Mouse (Mus musculus) mouse trophoblast stem cell (cell line): Measurements from ENCODE around the gene 9330182O14Rik.

Experiments
- in situ Hi-C, 2 experiments: fragments of 300-500 bp; cut with MseI, MboI; formaldehyde crosslinking; loops; 2 replicates in 1 of 2; 3 replicates in 1 of 2; pipeline ENCODE4 v1.15.1; 2025

The 9330182O14Rik gene

DNA sequence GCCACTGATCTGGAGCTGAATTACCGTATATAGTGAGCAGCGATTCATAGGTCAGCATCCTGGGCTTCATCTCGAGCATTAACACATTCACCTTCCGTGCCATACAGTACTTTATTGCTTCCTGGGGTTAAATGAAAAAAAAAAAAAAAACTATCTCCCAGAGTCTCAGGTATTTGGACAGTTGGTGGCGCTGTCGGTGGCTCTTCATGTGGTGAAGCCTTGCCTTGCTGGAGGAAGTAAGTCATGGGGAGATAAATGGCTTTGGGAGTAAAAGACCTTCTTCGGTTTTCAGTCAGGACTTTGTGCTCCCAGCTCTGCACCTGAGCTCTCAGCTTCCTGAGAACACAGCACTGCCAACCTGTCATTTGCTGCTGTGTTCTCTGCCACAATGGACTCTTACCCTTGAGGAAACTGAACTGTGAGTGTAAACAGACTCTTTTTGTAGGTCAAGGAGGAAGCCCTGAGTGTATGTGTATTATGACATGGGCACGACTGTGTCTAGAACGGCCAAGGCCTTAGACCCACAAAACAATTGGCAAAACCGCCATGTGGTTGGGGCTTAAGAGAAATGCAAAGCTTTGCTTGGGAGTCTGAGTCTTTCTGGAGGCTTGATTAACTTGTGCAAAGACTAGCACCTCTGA, at the start of gene 9330182O14Rik:
Gene 9330182O14Rik (plus strand): TSS at position 214 of the 641 bp plus-strand sequence.
- in situ Hi-C loops: loop anchor here (5.0 kb wide), 1 partner anchor 272 kb away; no protein-coding TSS in a partner anchor

DNA sequence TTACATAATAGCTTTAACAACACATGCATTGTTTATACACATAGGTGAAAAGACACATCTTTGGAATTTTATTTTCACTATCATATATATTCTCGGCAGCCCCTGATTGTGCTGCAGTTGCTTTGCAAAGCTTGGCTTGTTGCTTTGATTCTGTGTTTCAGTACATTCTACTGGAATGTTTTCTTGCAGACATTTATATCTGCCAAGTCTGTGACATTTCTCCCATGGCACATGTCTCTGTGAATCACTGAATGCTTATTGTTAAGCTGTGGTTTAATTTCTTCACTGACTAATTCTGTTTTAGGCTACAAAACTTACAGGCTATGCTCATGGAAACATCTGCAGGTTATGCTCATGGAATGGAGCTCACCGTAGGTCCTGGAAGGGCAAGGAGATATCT, 30.9 kb upstream of the 9330182O14Rik start:
- in situ Hi-C loops: loop anchor here in 1 of 2 experiments (25.0 kb wide), 1 partner anchor 741 kb away; no protein-coding TSS in a partner anchor

DNA sequence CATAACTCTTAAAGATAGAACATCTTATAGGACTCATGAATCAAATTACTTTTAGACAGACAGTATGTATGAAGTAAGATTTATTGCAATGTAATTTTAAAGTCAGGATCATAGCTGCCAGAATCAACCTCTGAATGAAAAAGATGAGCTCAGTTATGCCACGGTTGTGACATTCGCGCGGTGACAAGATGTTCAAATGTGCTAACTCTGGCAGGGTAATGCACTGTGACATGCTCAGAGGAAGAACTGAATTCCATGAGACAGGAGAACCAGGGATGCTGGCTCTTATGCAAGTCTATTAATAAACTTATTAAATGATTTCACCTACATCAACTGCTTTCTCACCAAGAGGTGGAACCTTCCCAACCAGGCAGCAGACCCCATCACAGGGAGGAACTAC, 28.5 kb upstream of the 9330182O14Rik start:
- in situ Hi-C loops: loop anchor here in 1 of 2 experiments (25.0 kb wide), 1 partner anchor 743 kb away; no protein-coding TSS in a partner anchor

DNA sequence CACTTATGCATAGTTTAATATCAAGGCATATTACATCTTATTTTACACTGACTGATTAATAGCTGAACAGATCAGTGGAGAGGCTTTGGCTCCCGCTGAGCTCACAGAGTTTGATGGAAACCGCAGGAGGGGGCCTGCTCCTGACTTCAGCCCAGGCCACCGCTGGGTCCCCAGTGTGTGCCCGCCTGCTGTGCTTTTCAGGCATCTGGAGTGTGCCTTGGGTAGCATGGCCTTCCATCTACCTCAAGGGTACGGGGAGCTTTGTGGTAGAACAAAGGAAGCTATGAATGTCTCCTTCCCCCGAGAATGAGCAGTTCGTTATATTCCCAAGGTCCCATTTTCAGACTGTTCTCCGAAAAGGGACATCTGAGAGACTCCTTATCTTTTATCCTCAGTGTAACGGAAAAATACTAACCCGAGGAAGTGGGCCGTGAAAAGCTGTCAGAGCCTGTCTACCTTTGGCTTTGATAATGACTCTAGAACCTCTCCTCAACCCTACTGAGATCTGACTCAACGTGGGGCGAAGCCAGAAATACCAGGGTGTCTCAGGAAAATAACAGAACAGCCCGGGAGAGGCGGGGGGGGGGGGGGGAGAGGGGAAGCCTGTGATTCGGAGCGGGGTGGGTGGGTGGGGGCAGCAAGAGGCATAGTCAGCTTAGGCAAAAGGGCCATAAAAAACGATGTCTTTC, 20.1 kb upstream of the 9330182O14Rik start:
- in situ Hi-C loops: loop anchor here in 1 of 2 experiments (25.0 kb wide), 1 partner anchor 752 kb away; no protein-coding TSS in a partner anchor

DNA sequence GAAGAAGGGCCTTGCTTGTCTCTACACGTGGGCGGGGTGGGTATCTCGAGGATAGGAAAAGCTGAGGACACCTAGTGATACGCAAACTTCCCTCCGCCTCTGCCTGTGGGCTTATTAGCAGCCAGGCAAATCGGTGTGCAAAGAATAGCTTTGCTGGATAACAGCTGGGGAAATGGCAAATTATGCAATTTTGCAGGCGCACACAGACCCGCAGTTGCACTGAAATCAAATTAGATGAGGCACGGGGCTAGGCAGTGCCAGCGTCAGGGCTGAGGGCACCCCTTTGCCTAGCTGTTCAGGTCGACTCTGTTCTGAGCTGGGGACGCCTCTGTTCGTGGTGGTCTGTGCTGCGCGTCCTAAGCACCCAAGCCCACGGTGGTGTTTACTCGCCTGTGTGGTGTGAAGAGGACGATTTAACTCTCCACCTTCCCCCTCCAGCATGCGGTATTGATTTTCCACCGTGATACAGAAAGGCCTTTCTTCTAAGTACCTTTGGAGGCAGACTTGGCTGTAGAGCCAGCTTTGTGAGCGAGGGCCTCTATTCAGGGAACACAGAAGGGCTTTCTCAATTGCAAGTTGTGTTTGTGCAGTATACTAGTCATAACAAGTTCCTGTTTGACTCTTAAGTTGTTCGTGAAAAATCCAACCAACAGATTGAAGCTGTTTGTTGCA, 19.4 kb upstream of the 9330182O14Rik start:
- in situ Hi-C loops: loop anchor here in 1 of 2 experiments (25.0 kb wide), 1 partner anchor 752 kb away; no protein-coding TSS in a partner anchor

DNA sequence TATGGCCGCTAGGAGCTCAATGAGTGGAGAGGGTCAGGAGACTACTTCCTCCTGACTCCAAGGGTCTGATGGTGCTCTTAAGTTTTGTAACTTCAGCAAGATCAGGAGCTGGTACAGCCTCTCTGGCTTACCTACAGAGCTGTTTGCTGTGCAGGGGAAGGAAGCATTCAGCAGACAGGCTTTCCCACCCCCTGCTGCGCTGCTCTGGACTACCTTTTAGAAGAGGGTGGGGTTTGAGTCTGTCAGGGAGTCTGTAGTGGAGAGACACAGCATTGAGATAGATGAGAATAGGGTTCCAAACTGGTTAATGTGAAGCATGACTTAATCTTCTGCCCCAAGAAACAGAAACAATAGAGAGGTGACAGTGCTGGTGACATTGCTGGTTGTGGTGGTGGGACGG, 17.8 kb upstream of the 9330182O14Rik start:
- in situ Hi-C loops: loop anchor here in 1 of 2 experiments (25.0 kb wide), 1 partner anchor 754 kb away; no protein-coding TSS in a partner anchor

DNA sequence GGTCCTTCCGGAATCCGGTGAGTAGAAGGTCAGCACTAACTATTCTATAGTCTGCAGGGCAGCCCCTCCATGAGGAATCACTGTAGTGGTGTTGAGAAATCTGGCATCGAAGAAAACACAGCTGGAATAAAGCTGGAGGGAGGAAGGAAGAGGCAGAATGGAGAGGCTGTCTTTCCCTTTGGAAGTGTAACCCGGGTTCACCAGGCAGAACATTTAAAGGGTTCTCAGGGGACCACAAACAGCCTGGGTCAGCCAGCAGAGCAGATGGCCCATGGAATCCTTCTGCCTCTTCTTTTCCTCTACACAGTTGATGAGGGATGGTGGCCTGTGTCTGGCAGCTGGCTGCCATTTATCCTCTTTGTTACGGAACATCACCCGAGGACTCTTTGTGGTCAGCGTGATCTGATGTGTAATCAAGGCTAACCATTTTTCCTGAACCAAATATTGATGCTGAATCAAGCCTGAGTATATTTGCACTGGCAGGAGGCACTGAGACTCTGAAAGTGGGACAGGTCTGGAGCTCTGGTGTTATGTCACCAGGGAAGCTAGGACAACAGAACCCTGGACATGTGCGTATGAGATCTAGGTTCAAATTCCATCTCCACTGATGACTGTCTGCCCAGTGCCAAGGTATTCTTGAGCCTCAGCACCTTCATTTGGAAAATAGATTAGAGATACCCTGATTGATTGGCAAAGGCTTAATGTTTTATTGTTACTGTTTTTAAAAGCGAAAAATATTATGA, 9.8 kb upstream of the 9330182O14Rik start:
- in situ Hi-C loops: loop anchor here in 1 of 2 experiments (25.0 kb wide), 1 partner anchor 762 kb away; no protein-coding TSS in a partner anchor

DNA sequence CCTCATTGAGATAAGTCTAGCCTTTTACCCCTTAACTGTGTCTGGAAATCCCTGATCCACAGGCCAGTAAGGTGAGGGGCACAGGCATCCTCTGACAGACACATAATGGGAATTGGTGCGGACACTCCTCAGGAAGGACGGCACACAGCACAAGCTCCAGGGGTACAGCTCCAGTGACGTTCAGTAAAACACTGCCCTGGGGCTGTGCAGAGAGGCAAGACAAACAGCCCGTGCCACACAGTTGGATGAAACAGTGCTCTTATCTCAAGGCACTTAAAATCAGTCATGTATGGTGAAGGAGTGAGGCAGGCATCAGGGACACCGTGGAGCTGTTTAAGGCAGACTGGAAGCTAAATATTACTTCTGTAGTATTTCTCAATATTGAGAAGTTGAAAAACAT, 4.7 kb upstream of the 9330182O14Rik start:
- in situ Hi-C loops: no loop called here

DNA sequence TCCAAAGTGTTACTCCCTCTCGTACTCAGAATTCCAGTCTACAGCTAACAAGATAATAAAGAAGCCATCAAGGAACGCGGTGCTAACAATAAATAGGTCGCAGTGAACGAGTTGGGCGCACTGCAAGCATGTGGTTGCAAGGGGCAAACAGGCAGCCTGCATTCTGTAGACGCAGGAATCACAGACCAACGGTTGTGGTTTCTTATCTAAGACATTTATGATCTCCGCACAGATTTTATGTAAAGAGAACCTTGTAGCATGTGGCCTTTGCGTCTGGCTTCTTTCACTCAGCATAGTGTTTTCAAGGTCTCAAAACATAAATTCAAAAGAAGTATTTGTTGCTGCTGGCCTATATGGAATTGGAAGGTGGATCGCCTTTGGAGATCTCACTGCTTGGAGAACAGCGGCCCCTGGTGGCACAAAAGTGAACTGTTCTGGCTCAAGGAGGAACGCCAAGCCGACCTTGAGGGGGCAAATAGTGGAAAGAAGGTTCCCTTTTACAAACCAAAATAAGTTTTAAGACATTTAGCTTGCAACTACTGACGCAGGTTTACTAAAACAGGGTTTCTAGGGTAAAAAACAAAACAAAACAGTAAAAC, 3.2 kb upstream of the 9330182O14Rik start:
- in situ Hi-C loops: loop anchor here (5.0 kb wide), 1 partner anchor 269 kb away; no protein-coding TSS in a partner anchor

DNA sequence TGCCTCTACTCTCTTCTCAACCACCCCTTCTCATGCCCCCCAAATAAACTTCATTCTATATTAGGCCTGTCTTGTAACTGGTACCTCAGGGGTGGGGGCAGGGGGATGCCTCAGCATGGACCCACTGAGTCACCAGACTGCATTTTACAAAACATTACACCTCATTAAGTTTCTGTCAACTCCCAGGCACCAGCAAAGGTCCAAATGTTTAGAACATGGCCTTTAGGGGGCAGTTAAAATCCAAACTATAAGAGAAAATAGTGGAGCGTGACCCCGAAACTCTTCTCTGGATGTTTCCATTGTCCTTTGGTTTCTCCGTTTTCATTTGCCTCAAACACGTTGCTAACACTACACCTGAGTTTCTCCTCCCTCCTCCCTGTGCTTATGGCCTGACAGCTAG, 1.8 kb upstream of the 9330182O14Rik start:
- in situ Hi-C loops: loop anchor here (5.0 kb wide), 1 partner anchor 270 kb away; no protein-coding TSS in a partner anchor

DNA sequence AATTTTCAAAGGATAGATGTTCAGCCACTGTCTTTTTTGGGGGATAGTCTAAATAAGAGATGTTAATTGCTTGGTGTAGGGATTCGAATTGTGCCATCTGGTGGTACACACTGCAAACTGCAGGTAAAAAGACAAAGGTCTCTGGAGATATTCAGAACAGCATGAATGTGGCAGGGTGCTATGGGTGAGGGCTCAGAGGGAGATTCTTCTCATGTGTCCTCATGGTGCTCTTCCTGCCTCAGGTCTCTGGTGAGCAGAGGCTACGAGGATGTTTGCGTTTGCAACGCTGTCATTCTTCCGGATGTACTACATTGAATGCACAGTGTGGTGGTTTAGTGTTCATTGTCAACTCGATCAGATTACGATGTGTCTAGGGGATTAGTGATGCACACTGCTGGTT, 10.1 kb downstream of the 9330182O14Rik start:
- in situ Hi-C loops: no loop called here

DNA sequence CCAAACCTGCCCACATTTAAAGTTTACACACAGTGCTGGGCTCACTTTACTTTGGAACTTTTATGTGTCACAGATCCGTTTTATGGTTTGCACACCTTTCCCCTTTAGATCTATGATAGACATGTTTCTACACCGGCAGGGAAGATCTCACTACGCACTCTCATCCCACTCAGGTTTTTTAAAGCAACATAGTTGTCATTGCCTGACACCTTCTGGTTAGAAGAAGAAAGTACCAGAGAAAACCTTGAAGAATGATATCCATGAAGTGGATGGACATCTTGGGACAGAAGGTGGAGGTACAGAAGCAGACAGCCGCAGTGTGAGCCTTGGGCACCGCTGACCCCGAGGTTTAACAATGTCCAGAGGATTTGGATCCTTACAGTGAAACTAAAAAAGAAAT, 23.5 kb downstream of the 9330182O14Rik start:
- in situ Hi-C loops: loop anchor here in 1 of 2 experiments (25.0 kb wide), 1 partner anchor 880 kb away; no protein-coding TSS in a partner anchor

DNA sequence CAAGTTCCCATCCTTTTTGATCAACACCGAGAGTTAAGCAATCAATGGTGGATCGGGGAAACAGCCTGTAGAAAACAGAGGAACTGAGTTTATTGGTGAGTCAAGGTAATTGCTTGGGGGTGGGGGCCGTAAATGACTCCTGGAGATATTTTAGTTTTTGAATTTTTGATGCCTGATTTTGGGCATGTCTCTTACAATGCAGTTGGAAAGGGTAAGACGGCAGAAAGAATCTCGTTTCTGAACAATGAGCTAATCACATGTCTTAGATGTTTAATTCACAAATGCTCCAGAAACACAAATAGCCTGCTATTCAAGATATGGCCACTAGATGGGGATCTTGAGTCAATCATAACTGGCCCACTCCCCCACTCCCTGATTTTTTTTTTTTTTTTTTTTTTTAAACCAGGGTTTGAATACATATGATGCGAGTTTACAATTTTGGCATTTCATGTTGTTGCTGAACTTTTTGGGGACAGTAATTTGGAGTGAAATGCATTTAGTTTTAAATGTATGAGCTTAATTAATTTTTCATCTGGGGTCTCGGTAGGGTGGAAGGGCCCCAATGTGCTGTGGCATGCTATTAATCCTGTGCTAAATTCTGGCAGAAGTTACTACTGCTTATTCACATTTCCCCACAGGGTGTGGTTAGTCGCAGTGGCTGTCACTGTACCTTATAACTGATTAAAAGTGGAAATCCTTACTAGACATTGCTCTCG, 32.6 kb downstream of the 9330182O14Rik start:
- in situ Hi-C loops: loop anchor here in 1 of 2 experiments (25.0 kb wide), 1 partner anchor 871 kb away; no protein-coding TSS in a partner anchor

DNA sequence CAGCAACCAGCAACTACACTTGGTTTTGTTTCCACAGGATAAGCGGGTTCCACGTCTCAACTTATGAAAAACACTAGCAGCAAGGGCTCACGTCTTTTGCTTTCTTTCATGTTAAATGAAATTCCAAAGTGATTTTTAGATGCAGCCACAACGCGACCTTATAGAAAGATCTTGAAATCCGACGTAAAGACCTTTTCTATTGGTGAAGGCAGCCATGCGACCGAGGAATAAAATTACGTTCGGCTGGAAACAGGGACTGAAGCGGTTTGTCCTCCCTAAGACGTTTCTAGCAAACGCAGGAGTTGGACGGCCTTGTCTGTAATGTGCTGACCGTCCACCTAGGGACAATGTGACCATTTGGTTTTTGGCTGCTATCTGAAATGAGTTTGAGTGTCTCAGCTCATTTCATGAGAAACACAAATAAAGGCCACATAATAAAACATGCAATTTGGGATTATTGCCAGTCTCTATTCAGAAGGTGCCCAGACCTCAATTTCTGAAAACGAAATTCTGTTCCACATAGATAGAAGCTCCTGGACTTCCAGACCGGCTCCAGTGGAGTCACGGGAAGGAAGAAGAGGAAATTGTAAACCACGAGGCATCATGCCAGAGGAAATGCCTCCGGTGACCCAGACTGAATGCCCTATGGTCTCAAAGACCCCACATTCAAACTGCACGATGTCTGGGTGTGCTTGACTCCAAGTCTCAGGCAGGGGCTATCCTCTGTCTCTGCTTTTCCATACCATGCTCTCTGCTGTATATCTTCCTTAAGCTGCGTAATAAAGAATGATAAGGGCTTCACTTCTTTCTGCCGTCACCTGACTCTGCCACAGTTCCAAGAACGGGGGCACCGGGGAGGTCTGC, 33.3 kb downstream of the 9330182O14Rik start:
- in situ Hi-C loops: loop anchor here in 1 of 2 experiments (25.0 kb wide), 1 partner anchor 870 kb away; no protein-coding TSS in a partner anchor

DNA sequence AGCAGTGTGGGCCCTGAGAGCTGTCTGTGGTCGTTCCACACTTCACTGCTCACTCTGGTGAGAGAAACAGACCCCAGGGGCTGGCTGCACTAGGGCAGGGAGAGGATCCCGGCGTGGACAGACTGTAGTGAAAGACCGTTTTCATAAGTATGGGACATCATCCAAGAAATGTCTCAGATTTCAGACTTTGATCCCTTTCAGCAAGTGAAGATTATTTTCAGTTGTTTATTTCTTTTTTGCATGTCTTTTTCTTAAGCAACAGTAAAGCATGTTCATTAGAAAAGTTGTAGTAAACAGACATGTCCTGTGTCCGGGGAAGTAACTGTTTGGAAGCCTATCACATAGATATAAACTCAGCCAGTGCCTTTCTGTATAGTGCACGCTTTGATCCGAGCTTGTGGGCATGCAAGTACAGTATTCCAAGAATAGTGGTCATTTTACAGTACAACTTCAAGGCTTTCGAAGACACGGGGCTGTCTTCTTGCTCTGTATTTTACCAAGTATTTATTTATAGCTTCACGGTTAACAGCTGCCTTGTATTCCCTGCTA, 34.0 kb downstream of the 9330182O14Rik start:
- in situ Hi-C loops: loop anchor here in 1 of 2 experiments (25.0 kb wide), 1 partner anchor 869 kb away; no protein-coding TSS in a partner anchor

DNA sequence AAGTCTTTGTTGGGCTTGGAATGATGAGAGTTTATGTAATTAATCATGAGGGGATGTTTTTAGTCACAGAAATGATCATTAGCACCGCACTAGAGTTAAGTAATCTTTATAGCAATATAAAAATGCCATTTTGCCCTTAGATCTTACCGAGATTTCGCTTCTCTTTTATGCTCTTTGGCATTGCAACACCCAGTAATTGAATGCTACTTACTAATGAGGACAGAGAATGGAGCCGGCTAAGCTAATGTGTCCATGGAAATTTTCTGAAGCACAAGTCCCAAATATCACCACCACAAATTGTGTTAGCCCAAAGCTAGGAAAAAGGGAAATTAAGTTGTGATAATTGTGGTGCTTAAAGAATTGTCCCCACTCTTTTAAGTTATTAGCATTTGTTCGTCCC, 34.9 kb downstream of the 9330182O14Rik start:
- in situ Hi-C loops: loop anchor here in 1 of 2 experiments (25.0 kb wide), 1 partner anchor 868 kb away; no protein-coding TSS in a partner anchor

DNA sequence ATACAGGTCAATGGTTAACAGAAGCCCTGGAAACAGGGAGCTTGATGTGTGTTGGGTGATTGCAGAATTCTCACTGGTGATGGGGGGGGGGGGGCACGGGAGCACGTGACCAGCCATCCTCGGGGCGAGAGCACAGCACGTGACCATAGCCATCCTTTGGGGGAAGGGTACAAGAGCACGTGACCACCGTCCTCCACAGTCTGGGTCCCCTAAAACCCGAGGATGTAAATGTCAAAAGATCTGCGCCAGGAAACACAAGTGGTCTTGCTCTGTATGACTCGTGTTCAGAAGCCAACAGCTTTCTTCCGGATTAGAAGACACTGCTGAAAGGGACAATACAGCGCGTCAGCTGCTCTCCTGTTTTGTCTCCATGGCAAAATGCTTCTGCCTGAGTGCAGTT, 35.5 kb downstream of the 9330182O14Rik start:
- in situ Hi-C loops: loop anchor here in 1 of 2 experiments (25.0 kb wide), 1 partner anchor 868 kb away; no protein-coding TSS in a partner anchor

DNA sequence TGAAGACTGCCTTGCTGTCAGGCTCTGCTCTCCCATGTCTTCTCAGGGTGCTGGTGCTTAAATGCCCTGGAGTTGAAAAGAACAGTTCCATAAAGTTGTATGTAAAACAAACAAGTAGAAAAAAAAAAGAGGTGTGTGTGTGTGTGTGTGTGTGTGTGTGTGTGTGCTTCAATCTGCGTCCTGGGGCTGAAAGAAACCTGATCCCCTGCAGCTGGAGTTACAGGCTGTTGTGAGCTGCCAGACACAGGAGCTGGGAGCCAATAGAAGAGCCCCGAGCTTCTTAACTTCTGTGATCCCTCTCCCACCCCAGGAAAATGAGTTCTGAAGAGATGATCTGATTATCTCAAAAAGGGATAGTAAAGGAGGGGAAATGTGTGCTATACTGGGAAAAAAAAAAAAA, 45.3 kb downstream of the 9330182O14Rik start:
- in situ Hi-C loops: no loop called here
